Mouse (Mus musculus) limb, embryonic 13.5 days (tissue): ENCODE results near the gene Urgcp. TPM values are rescaled to one million over a fixed set of nuclear protein-coding genes. Genes with fewer than 3 reads are reported as not detected.

ENCODE experiments used
- ATAC-seq: fragments of 200-750 bp; cut with Nextera tagmentation; 2 replicates; pipeline ENCODE4 v1.8.0; 2017; ENCODE audit warnings: low read depth, moderate number of reproducible peaks, moderate TSS enrichment; ENCODE audit not compliant: low FRiP score
- H3K27ac ChIP-seq: fragments of 300-500 bp; sonication (generic); 2 replicates; pipeline ENCODE4 v1.5.1; 2015; ENCODE audit warnings: inconsistent platforms, mild to moderate bottlenecking, moderate library complexity
- H3K27me3 ChIP-seq: fragments of 300-500 bp; sonication (generic); 2 replicates; pipeline ENCODE4 v1.6.1; 2015; ENCODE audit warnings: mild to moderate bottlenecking, inconsistent platforms
- H3K36me3 ChIP-seq: fragments of 300-500 bp; sonication (generic); 2 replicates; pipeline ENCODE4 v1.6.1; 2015; ENCODE audit warnings: inconsistent platforms, mild to moderate bottlenecking, moderate library complexity
- H3K4me1 ChIP-seq: fragments of 300-500 bp; sonication (generic); 2 replicates; pipeline ENCODE4 v1.6.1; 2015; ENCODE audit warnings: inconsistent platforms
- H3K4me2 ChIP-seq: fragments of 300-500 bp; sonication (generic); replicated peaks from 2 replicates; pipeline ENCODE4 v1.6.1; 2015; ENCODE audit warnings: inconsistent platforms, mild to moderate bottlenecking, moderate library complexity
- H3K4me3 ChIP-seq: fragments of 300-500 bp; sonication (generic); 2 replicates; pipeline ENCODE4 v1.5.1; 2015; ENCODE audit warnings: moderate library complexity, mild to moderate bottlenecking, inconsistent platforms
- H3K9ac ChIP-seq: fragments of 300-500 bp; sonication (generic); 2 replicates; pipeline ENCODE4 v1.6.1; 2015; ENCODE audit warnings: mild to moderate bottlenecking, inconsistent platforms
- H3K9me3 ChIP-seq: fragments of 300-500 bp; sonication (generic); 2 replicates; pipeline ENCODE4 v1.6.1; 2016; ENCODE audit warnings: inconsistent platforms
- WGBS: fragments of 180-500 bp; shearing (Covaris S2); methylation state at CpG from one replicate; pipeline ENCODE4 v1.1.7; 2015; 5-methylcytosine and 5-hydroxymethylcytosine counted together
- polyA plus RNA-seq: library from polyadenylated mRNA; unstranded; fragments of >200 nt; fragmentation: Nextera tagmentation; extraction: Ambion mirVana; gene quantifications from 2 replicates; pipeline ENCODE4 v1.2.1, GENCODE M21; 2015

Gene Urgcp
- polyA plus RNA-seq, 1 experiment from 2014 or later: 29.2 TPM

DNA sequence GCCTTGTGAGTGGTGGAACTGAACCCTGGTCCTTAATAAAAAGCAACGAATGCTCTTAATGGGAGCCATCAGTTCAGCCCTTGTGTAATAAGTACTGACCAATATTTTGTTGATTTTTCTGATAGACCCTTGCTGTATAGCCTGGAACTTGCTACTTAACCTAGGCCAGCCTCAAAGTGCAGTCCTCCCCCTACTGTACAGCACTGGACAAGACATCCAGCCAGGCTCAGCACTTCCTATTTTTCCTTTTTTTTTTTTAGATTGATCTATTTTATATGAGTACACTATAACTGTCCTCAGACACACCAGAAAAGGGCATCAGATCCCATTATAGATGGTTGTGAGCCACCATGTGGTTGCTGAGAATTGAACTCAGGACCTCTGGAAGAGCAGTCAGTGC lies 58.8 kb downstream of the Urgcp start:
- Histone ChIP-seq H3K9me3 (no peaks in the 10 kb centered on the region), H3K4me1 (peaks cover 14% of the 10 kb centered on the region), H3K36me3 (peaks cover 25% of the 10 kb centered on the region), H3K4me3 (no peak overlapping the region), H3K9ac (no peak overlapping the region), H3K27me3 (no peaks in the 10 kb centered on the region), H3K27ac (no peak overlapping the region), H3K4me2 (no peak overlapping the region)
- 82% methylated on average over 1 of the region's 1 CpGs for WGBS
- no peak for ATAC-seq

GRCm38 (mm10) chr11:5702957-5703332 lies 59.2 kb downstream of the Urgcp start:
- Histone ChIP-seq H3K9me3 (no peaks in the 10 kb centered on the region), H3K4me2 (no peak overlapping the region), H3K9ac (no peak overlapping the region), H3K27ac (no peak overlapping the region), H3K27me3 (no peaks in the 10 kb centered on the region), H3K4me3 (no peak overlapping the region), H3K36me3 (peaks cover 25% of the 10 kb centered on the region), H3K4me1 (peaks cover 14% of the 10 kb centered on the region)
- WGBS: 96% methylated on average over 6 of the region's 6 CpGs
- ATAC-seq: no peak

DNA sequence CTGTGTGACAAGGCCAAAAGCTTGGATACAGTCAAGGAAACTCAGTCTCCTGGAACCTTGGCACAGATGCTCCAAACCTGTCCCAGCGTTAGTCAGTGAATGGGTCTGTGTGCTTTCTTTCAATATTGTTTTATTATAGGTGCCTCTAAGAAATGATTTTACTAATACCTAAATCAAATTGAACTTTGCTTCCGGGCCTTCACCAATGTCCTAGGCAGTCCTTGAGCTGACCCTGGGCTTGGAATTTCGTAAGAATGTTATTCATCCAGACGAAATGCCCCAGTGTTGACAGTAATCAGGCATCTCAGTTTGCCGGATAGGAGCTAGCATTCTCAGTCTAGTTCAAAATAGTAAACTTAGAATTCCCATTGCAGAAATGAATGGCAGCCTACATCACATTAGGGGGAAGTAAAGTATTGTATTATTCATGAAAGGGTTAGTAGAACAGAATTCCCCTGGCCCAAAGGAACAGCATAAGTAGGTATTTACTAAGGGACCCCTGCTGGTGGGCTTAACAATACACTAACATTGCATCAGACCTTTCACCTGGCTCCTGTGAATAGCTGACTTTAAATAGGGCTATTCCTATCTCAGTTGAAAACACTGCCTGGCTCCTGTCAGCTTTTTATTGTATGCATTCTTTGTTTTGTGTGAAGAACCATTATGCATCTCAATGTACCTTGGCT lies 59.8 kb downstream of the Urgcp start:
- H3K27ac ChIP-seq: no peak overlapping the region
- H3K4me2 ChIP-seq: no peak overlapping the region
- 83% methylated on average over 5 of the region's 5 CpGs for WGBS
- H3K27me3 ChIP-seq: no peaks in the 10 kb centered on the region
- ATAC-seq: no peak
- H3K4me1 ChIP-seq: peaks cover 14% of the 10 kb centered on the region
- H3K9me3 ChIP-seq: no peaks in the 10 kb centered on the region
- H3K9ac ChIP-seq: no peak overlapping the region
- peaks cover 25% of the 10 kb centered on the region for H3K36me3 ChIP-seq
- H3K4me3 ChIP-seq: no peak overlapping the region

DNA sequence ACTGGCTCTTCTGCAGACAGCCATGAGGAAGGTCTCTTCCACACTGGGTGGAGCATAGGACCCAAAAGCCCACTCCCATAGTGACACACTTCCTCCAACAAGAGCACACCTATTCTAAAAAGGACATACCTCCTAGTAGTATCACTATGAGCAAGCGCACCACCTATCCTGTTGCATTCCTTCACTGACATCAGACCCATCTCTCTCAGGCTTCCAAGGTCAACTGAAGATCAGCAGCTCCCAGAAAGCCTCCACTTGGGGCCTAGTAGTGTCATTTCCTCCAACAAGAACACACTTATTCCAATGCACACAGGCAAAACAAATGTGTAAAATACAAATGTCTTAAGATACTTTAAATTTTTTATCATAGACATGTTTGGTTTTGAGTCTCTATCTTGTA lies 60.4 kb downstream of the Urgcp start:
- Histone ChIP-seq H3K36me3 (peaks cover 25% of the 10 kb centered on the region), H3K4me1 (peaks cover 13% of the 10 kb centered on the region), H3K27me3 (no peaks in the 10 kb centered on the region), H3K4me3 (no peak overlapping the region), H3K4me2 (no peak overlapping the region), H3K27ac (no peak overlapping the region), H3K9me3 (no peaks in the 10 kb centered on the region), H3K9ac (no peak overlapping the region)
- no peak for ATAC-seq
- WGBS: 88% methylated on average over 1 of the region's 1 CpGs

DNA sequence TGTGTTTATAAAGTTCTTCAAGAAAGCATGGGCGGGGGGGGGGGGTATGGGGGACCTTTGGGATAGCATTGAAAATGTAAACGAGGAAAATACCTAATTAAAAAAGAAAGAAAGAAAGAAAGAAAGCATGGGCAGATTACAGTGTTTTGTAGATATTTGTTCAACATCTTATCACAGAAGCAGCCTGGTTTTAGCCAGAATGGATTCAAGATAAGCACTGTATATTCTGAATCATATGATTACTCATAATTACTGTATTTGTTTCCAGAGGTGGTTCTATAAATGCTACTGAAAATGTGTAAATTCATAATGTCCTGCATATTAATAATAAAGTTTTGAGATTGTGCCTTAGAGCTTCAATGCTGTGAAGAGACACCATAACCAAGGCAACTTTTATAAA lies 60.9 kb downstream of the Urgcp start:
- H3K9me3 ChIP-seq: no peaks in the 10 kb centered on the region
- no peak overlapping the region for H3K9ac ChIP-seq
- peaks cover 8% of the 10 kb centered on the region for H3K4me1 ChIP-seq
- no peak overlapping the region for H3K27ac ChIP-seq
- no peak overlapping the region for H3K4me2 ChIP-seq
- 70% methylated on average over 2 of the region's 2 CpGs for WGBS
- H3K27me3 ChIP-seq: no peaks in the 10 kb centered on the region
- H3K4me3 ChIP-seq: no peak overlapping the region
- H3K36me3 ChIP-seq: peaks cover 25% of the 10 kb centered on the region
- no peak for ATAC-seq

- no peak overlapping the region for H3K4me2 ChIP-seq
- H3K27ac ChIP-seq: no peak overlapping the region
- H3K9me3 ChIP-seq: no peaks in the 10 kb centered on the region
- peaks cover 25% of the 10 kb centered on the region for H3K36me3 ChIP-seq
- H3K9ac ChIP-seq: no peak overlapping the region
- no peaks in the 10 kb centered on the region for H3K27me3 ChIP-seq
- WGBS: 91% methylated on average over 7 of the region's 7 CpGs
- no peak overlapping the region for H3K4me3 ChIP-seq
- no peak for ATAC-seq
- peaks cover 3% of the 10 kb centered on the region for H3K4me1 ChIP-seq
Measured at GRCm38 (mm10) chr11:5700808-5701207, 61.4 kb downstream of the Urgcp start.

- ATAC-seq: peak; percentile 59; the same call in 1 of the 2 replicates
- 22% methylated on average over 7 of the region's 7 CpGs for WGBS
- H3K9ac ChIP-seq: no peak overlapping the region
Measured at GRCm38 (mm10) chr11:5691775-5692174, 70.4 kb downstream of the Urgcp start.

DNA sequence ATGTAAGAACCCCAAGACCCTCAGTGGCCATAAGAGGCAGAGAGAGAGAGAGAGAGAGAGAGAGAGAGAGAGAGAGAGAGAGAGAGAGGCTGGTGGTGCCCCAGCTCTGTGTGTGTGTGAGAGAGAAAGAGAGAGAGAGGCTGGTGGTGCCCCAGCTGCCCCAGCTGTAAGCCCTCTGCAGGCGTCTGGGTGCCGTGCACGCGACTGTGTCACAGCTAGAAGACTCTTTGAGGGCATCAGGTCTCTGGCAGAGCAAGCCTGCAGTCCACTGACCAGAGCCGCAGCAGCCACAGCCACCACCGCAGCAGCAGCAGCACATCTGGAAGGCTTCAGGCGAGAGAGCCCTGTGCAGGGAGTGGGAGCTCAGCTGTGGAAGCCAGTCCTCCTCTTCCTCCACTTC lies 77.9 kb downstream of the Urgcp start:
- no peak for ATAC-seq
- Histone ChIP-seq H3K9ac (no peak overlapping the region), H3K9me3 (no peaks in the 10 kb centered on the region), H3K27me3 (no peaks in the 10 kb centered on the region), H3K36me3 (no peaks in the 10 kb centered on the region), H3K27ac (no peak overlapping the region), H3K4me3 (no peak overlapping the region), H3K4me2 (no peak overlapping the region), H3K4me1 (peaks cover 22% of the 10 kb centered on the region)
- 21% methylated on average over 7 of the region's 7 CpGs for WGBS

More at GRCm38 (mm10) chr11:5691775-5692174, 70.4 kb downstream of the Urgcp start:
- Histone ChIP-seq H3K4me1 (peaks cover 8% of the 10 kb centered on the region; the same call in 1 of the 2 replicates), H3K27ac (no peak overlapping the region), H3K4me2 (no peak overlapping the region), H3K36me3 (no peaks in the 10 kb centered on the region), H3K27me3 (no peaks in the 10 kb centered on the region), H3K4me3 (no peak overlapping the region), H3K9me3 (peaks cover 7% of the 10 kb centered on the region; the same call in 1 of the 2 replicates)

- no peak for ATAC-seq
- peaks cover 16% of the 10 kb centered on the region for H3K4me1 ChIP-seq
- no peak overlapping the region for H3K4me3 ChIP-seq
- no peaks in the 10 kb centered on the region for H3K36me3 ChIP-seq
- H3K27me3 ChIP-seq: no peaks in the 10 kb centered on the region
- no peak overlapping the region for H3K4me2 ChIP-seq
- H3K27ac ChIP-seq: peak overlapping the region; percentile 35; the same call in 1 of the 2 replicates
- H3K9me3 ChIP-seq: no peaks in the 10 kb centered on the region
- H3K9ac ChIP-seq: no peak overlapping the region
- WGBS: 57% methylated on average over 6 of the region's 6 CpGs
Measured at GRCm38 (mm10) chr11:5682541-5682940, 79.6 kb downstream of the Urgcp start.

Other genes starting within 250 kb of the Urgcp start
- gene Xbp1, start 241.7 kb downstream of the Urgcp start, polyA plus RNA-seq: 155 and 177 TPM in 2 replicates
- 18.9 and 21.7 TPM in 2 replicates for gene Ccdc117, start 220.2 kb downstream of the Urgcp start, polyA plus RNA-seq
- gene Ankrd36, start 192.7 kb downstream of the Urgcp start, polyA plus RNA-seq: 0.10 TPM in 1 of 2 replicates, not detected in the other
- 171 and 175 TPM in 2 replicates for gene Mrps24, start 46.7 kb downstream of the Urgcp start, polyA plus RNA-seq
- 123 and 126 TPM in 2 replicates for gene Dbnl, start 26.1 kb upstream of the Urgcp start, polyA plus RNA-seq
- gene Pgam2, start 41.4 kb upstream of the Urgcp start, polyA plus RNA-seq: 57.5 and 63.3 TPM in 2 replicates
- 10.5 and 11.4 TPM in 2 replicates for gene Polm, start 75.6 kb upstream of the Urgcp start, polyA plus RNA-seq
- 36.8 and 38.1 TPM in 2 replicates for gene Aebp1, start 99.6 kb upstream of the Urgcp start, polyA plus RNA-seq
- gene Pold2, start 115.9 kb upstream of the Urgcp start, polyA plus RNA-seq: 125 and 137 TPM in 2 replicates
- 0.80 TPM in 1 of 2 replicates, not detected in the other for gene Myl7, start 136.4 kb upstream of the Urgcp start, polyA plus RNA-seq
- gene Gck, start 187.7 kb upstream of the Urgcp start, polyA plus RNA-seq: 1.5 and 2.8 TPM in 2 replicates
- 64.4 and 66.6 TPM in 2 replicates for gene Ykt6, start 193.3 kb upstream of the Urgcp start, polyA plus RNA-seq